Mouse (Mus musculus): ENCODE measurements around the gene Efnb2. TPM values are rescaled to one million over a fixed set of nuclear protein-coding genes. Genes with fewer than 3 reads are reported as not detected.

Efnb2 gene
- total RNA-seq, 2 experiments from 2014 or later: 28.5 to 33.1 TPM

GRCm38 (mm10) chr8:8655346-8656340 lies 5.4 kb downstream of the Efnb2 start:
- DNase-seq: no peak

GRCm38 (mm10) chr8:8653906-8654489 lies 7.0 kb downstream of the Efnb2 start:
- DNase-seq: no peak

- no peak for DNase-seq
Observed at GRCm38 (mm10) chr8:8653343-8653742, 7.7 kb downstream of the Efnb2 start.

- DNase-seq: no peak
Observed at GRCm38 (mm10) chr8:8652388-8652787, 8.7 kb downstream of the Efnb2 start.

GRCm38 (mm10) chr8:8649944-8650343 lies 11.1 kb downstream of the Efnb2 start:
- peak; percentile 71 to 75 for DNase-seq

GRCm38 (mm10) chr8:8649536-8649935 lies 11.5 kb downstream of the Efnb2 start:
- DNase-seq: no peak

- no peak for DNase-seq
Observed at GRCm38 (mm10) chr8:8648686-8649085, 12.4 kb downstream of the Efnb2 start.

- DNase-seq: no peak
Observed at GRCm38 (mm10) chr8:8647824-8648223, 13.2 kb downstream of the Efnb2 start.

- DNase-seq: no peak
Observed at GRCm38 (mm10) chr8:8647319-8647718, 13.7 kb downstream of the Efnb2 start.

- no peak for DNase-seq
Observed at GRCm38 (mm10) chr8:8644160-8644915, 16.7 kb downstream of the Efnb2 start.

GRCm38 (mm10) chr8:8640264-8640588 lies 20.8 kb downstream of the Efnb2 start:
- no peak for DNase-seq

- DNase-seq: no peak
Observed at GRCm38 (mm10) chr8:8639569-8640263, 21.3 kb downstream of the Efnb2 start.

GRCm38 (mm10) chr8:8631394-8631793 lies 29.6 kb downstream of the Efnb2 start:
- DNase-seq: no peak

- no peak for DNase-seq
Observed at GRCm38 (mm10) chr8:8624017-8624416, 37.0 kb downstream of the Efnb2 start.

GRCm38 (mm10) chr8:8623486-8623885 lies 37.6 kb downstream of the Efnb2 start:
- no peak for DNase-seq

- no peak for DNase-seq
Observed at GRCm38 (mm10) chr8:8622476-8622875, 38.6 kb downstream of the Efnb2 start.

- no peak for DNase-seq
Observed at GRCm38 (mm10) chr8:8622031-8622430, 39.0 kb downstream of the Efnb2 start.

- peak; percentile 46 to 58 for DNase-seq
Observed at GRCm38 (mm10) chr8:8621236-8621917, 39.7 kb downstream of the Efnb2 start.

- no peak for DNase-seq
Observed at GRCm38 (mm10) chr8:8620536-8620935, 40.5 kb downstream of the Efnb2 start.

GRCm38 (mm10) chr8:8619221-8620194 lies 41.5 kb downstream of the Efnb2 start:
- DNase-seq: no peak

GRCm38 (mm10) chr8:8613844-8614243 lies 47.2 kb downstream of the Efnb2 start:
- DNase-seq: no peak
